Mouse (Mus musculus) testis, adult 2 months (tissue): ENCODE results near the gene Clrn2.

Experiments used
- CTCF ChIP-seq: fragments of 200-500 bp; IDR thresholded peaks from 2 replicates; pipeline ENCODE4 v1.5.1; 2012; ENCODE audit warnings: low read depth, mild to moderate bottlenecking, inconsistent platforms, low read length, moderate library complexity; ENCODE audit not compliant: control insufficient read depth, insufficient read depth, insufficient replicate concordance
- POLR2A ChIP-seq: fragments of 200-500 bp; IDR thresholded peaks from 2 replicates; pipeline ENCODE4 v1.6.1; 2012; ENCODE audit warnings: low read depth, mild to moderate bottlenecking, inconsistent platforms, low read length, moderate library complexity; ENCODE audit not compliant: control insufficient read depth

DNA sequence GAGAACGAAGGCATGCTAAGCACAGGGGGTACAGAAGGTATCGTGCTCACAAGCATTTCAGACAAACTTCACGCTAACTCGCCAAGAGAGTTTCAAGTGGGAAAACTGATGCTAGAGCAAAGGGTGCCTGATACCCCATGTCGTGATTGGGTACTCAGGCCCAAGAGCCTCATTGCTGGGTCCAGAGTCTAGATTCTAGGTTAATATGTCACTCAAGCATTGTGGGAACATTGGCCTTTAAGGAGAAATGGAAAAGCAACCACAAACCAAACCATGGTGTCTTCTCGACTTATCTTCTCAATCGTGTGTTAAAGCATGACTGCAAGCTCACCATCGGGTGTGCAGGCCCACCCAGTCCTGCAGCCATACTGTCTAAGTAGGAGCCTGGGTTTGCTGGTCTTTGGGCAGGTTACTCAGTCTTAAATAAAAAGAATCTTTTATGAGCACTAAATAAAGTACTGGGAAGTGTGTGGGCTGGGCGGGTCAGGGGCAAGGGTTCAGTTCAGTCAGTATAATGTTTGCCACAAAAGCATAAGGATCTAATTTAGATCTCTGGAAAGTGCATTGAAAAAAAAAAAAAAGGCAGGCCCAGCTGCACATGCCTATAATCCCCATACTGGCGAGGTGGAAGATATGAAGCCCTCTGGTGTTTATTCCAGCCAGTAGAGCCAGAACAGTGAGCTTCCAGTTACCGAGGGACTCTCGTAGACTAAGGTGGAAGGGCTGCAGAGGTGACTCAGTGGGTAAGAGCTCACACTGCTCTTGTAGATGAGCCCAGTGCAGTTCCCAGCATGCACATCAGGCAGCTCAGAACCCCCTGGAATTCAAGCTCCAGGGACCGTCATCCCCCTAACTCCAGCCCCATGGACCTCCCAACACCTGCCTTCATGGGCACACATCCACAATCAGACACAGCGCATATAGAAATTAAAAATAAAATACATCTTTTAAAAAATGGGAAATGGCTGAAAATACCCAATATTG lies 17.3 kb upstream of the Clrn2 start:
- TF ChIP-seq CTCF, result no peak
- TF ChIP-seq POLR2A, result no peak
